ENCODE assay signal across 13 mouse cellular contexts in the genomic region with DNA sequence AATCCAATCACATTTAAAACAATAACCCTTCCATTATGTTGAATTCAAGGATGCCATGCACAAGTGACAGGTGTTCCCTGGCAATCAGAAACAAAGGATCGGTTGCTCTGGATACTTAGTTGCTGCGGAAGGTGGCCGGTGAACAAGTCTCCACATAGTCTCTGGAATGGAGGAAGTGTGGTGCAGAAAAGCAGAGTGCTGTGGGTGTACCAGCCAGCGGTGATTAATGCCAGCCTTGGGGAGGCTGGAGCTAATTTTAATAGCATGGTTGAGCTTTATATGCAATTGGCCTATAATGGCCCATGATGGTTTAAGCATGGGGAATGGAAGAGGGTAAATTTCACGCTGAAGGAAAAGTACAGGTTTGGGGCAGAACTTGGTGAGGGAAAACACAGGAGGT.
"Had no signal": no experiment of that assay in that cellular context is flagged by ENCODE, and none has a peak within 500 bp of the region (broad histone marks: within the 10 kb centered on the region; RNA-seq: fewer than 3 reads in every experiment).

No protein-coding gene starts in this region.

- DNase-seq: lung, adult 18-20 months; lung, embryonic 14.5 days; lung, postnatal 10 days; lung, postnatal 4 days; midbrain, embryonic 14.5 days; retina, postnatal 1 day; right cerebral cortex, adult 18-20 months; right cerebral cortex, postnatal 25 days; right cerebral cortex, postnatal 4 days; spleen, adult 18-20 months; thymus, adult 18-20 months; thymus, postnatal 14 days; thymus, postnatal 36 days had no signal
